Mouse (Mus musculus) E14TG2a.4 (cell line): ENCODE data around the gene Tbc1d30.

Source experiments
- H3K27me3 ChIP-seq: 2 replicates; pipeline ENCODE4 v1.6.1; 2014; ENCODE audit warnings: low read length, control low read depth; ENCODE audit not compliant: insufficient read depth
- H3K36me3 ChIP-seq: 2 replicates; pipeline ENCODE4 v1.6.1; 2014; ENCODE audit warnings: low read length, control low read depth; ENCODE audit not compliant: insufficient read depth
- H3K4me1 ChIP-seq: replicated peaks from 2 replicates; pipeline ENCODE4 v1.6.1; 2014; ENCODE audit warnings: low read depth, low read length, control low read depth
- H3K4me3 ChIP-seq: replicated peaks from 2 replicates; pipeline ENCODE4 v1.5.1; 2014; ENCODE audit warnings: mild to moderate bottlenecking, low read length
- H3K9me3 ChIP-seq: 2 replicates; pipeline ENCODE4 v1.6.1; 2014; ENCODE audit warnings: low read length, control low read depth
- CTCF ChIP-seq: conservative IDR thresholded peaks from 2 replicates; pipeline ENCODE4 v1.5.1; 2014; ENCODE audit warnings: low read length
- NANOG ChIP-seq: IDR thresholded peaks from 2 replicates; pipeline ENCODE4 v1.6.1; 2014; ENCODE audit warnings: borderline replicate concordance, low read length, mixed read lengths
- POU5F1 ChIP-seq: IDR thresholded peaks from 2 replicates; pipeline ENCODE4 v1.6.1; 2014; ENCODE audit warnings: low read length, borderline replicate concordance

The Tbc1d30 gene

DNA sequence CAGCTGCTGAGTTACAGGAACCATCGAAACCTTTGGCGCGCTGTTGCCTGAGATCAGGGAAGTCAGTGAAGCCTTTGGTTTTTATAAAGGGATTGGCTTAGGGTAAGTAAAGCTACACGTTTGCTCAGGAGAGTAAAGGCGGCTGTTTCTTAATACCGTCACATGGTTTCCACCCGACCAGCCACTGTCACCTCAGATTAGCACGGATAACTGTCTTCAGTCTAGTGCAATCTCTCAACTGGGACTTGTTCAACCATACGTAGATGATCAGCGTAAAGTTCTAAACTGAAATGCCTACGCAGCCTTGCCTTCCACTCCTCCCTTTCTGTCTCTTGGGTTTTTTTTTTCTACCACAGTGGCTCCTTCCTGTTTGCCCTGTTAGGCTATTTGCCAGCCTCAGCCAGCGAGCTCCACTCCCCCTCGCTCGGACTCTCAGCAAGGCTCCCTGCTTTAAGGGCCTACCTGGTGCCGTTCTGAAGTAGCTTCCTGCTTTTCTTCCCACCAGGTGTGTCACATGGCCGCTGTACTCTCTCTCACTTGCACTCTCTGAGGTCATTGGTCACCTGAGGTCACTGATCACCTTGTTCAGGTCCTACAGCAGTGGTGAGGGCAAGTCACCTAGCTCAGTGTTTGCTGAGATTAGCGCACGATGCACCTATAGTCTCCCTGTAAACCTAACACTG lies 17.8 kb upstream of the Tbc1d30 start:
- Histone ChIP-seq H3K9me3 (no peaks in the 10 kb centered on the region), H3K4me3 (no peak overlapping the region), H3K27me3 (peaks cover 20% of the 10 kb centered on the region), H3K4me1 (peaks cover 38% of the 10 kb centered on the region), H3K36me3 (peaks cover 32% of the 10 kb centered on the region)
- TF ChIP-seq NANOG (no peak), CTCF (no peak), POU5F1 (no peak)

DNA sequence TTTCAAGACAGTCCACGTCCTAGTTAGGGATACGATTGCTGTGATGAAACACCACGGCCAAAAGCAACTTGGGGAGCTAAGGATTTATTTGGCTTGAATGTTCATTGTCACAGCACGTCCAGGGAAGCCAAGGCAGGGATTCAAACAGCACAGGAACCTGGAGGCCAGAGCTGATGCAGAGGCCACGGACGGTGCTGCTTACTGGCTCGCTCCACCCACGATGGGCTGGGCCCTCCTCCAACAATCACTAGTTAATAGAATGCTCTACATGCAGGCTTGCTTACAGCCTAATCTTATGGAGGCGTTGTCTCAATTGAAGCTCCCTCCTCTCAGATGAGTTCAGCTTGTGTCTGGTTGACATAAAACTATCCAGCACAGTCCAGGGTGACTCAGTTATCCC lies 16.7 kb upstream of the Tbc1d30 start:
- Histone ChIP-seq H3K4me3 (no peak overlapping the region), H3K27me3 (peaks cover 26% of the 10 kb centered on the region), H3K4me1 (peaks cover 28% of the 10 kb centered on the region), H3K9me3 (no peaks in the 10 kb centered on the region), H3K36me3 (peaks cover 25% of the 10 kb centered on the region)
- TF ChIP-seq NANOG (no peak), CTCF (no peak), POU5F1 (no peak)

DNA sequence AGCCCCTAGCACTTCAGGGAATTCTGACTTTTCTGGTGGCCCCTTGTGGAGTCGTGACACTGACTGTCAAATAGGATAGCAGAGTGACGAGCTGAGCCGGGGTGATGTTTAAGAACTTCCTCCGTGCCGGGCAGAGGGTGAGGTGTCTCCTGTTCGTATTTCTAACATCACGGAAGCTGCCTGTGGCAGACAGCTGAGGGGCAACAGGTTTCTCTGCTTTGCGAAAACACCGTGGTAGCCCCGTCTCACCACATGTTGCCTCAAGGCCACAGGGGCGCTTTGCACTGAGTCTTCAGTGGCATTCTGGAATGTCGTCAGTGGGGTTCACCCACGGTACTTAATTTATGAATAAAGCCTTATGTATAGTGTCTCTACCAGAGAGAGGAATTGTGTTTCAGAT lies 16.2 kb upstream of the Tbc1d30 start:
- Histone ChIP-seq H3K27me3 (peaks cover 26% of the 10 kb centered on the region), H3K36me3 (peaks cover 24% of the 10 kb centered on the region), H3K4me3 (no peak overlapping the region), H3K4me1 (peaks cover 28% of the 10 kb centered on the region), H3K9me3 (no peaks in the 10 kb centered on the region)
- no peak for TF ChIP-seq POU5F1
- no peak for TF ChIP-seq CTCF

DNA sequence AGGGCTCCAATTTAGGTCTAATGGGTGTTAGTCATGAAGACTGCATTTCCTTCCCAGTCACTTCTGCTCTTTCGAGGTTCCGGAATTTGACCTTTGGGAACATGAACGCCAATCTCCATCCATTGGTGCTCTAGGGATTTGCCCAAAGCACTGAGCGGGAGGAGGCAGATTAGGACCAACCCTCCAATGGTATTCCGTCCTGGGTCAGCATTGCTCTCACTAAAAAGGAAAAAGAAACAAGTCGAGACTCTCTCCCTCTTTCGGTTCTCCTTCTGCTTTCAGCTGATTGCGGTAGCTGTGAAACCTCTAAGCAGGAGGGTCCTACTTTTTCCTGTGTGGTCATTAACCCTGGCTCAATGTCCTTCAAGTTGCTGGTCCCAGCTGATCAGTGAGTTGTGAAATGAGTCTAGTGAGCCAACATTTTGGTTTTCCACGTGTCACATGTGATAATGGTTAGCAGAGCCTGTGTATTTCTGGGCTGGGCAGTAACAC lies 14.7 kb upstream of the Tbc1d30 start:
- H3K4me1 ChIP-seq: peaks cover 28% of the 10 kb centered on the region
- H3K4me3 ChIP-seq: peak overlapping the region; percentile 93
- peaks cover 26% of the 10 kb centered on the region for H3K27me3 ChIP-seq
- H3K9me3 ChIP-seq: no peaks in the 10 kb centered on the region
- TF ChIP-seq POU5F1 (no peak), NANOG (no peak), CTCF (no peak)
- peaks cover 16% of the 10 kb centered on the region for H3K36me3 ChIP-seq

DNA sequence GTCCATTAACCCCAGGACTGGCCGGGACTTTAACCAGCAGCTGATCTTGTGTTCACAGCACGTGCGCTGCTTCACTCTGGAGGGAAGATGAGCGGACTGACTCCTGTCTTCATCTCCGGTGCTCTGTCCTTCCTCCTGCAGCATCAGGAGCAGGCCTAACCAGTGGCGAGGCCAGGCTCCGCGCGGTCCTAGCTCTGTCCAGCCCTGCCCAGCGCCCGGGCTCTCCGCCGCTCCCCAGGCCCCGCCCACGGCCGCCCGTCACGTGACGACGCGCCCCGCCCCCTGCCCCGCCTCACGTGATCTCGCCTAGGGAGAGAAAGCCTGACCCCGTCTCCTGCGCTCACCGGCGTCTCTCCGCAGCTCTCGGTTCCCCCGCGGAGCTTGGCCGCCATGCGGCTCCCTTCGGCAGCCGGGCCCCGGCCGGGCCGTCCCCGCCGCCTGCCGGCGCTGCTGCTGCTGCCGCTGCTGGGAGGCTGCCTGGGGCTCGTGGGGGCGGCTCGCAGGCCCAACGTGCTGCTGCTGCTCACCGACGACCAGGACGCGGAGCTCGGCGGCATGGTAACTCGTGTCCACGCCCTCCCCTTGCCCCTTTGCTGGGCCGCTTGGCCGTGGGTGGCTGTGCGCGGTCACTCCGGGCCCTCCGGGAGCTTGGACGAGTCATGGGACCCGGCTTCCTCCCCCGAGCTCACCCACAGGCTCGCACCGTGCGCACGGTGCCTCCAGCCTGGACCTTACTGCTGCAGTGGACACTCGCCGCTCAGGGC lies 13.9 kb upstream of the Tbc1d30 start, which contains the start of gene Gns:
Gns (plus strand) TSS at position 290 of the 764 bp plus-strand sequence.
- no peaks in the 10 kb centered on the region for H3K9me3 ChIP-seq
- H3K4me3 ChIP-seq: peak within 1 kb of the TSS; percentile 93
- peaks cover 28% of the 10 kb centered on the region for H3K4me1 ChIP-seq
- peaks cover 10% of the 10 kb centered on the region for H3K36me3 ChIP-seq
- H3K27me3 ChIP-seq: peaks cover 26% of the 10 kb centered on the region
- no peak for TF ChIP-seq NANOG
- no peak for TF ChIP-seq POU5F1
- TF ChIP-seq CTCF: no peak

DNA sequence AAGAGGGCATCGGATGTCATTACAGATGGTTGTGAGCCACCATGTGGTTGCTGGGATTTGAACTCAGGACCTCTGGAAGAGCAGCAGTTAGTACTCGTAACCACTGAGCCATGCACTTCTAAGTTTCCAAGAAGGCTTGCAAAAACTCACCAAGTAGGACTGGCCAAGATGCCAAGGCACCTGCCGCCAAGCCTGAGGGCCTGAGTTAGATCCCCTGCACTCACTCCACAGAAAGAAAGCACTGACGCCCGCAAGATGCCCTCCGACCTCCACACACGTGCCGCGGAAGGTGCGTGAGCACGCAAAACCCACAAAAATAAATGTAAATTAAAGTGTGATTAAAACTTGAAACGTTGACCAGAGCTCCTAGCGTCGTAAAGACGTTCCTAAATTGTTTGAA lies 13.2 kb upstream of the Tbc1d30 start:
- Histone ChIP-seq H3K9me3 (no peaks in the 10 kb centered on the region), H3K4me3 (peak overlapping the region; percentile 93), H3K27me3 (peaks cover 28% of the 10 kb centered on the region), H3K4me1 (peaks cover 27% of the 10 kb centered on the region), H3K36me3 (peaks cover 3% of the 10 kb centered on the region)
- TF ChIP-seq CTCF: no peak
- no peak for TF ChIP-seq POU5F1

DNA sequence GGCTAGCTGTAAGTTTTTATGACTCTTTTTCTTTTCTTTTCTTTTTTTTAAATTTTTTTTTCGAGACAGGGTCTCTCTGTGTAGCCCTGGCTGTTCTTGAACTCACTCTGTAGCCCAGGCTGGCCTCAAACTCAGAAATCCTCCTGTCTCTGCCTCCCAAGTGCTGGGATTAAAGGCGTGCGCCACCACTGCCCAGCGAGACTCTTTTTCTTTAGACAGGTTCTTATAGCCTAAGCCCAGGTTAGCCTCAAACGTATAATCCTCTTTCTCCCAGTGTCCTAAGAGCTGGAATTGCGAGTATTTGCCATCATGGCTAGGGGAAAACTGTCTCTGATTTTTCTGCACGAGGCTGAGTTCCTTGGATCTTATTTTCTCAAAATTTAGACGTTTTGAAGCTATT lies 12.1 kb upstream of the Tbc1d30 start:
- peaks cover 38% of the 10 kb centered on the region for H3K27me3 ChIP-seq
- no peaks in the 10 kb centered on the region; the same call in 1 of the 2 replicates for H3K36me3 ChIP-seq
- TF ChIP-seq CTCF: no peak
- TF ChIP-seq NANOG: no peak
- no peak for TF ChIP-seq POU5F1
- H3K9me3 ChIP-seq: no peaks in the 10 kb centered on the region
- no peak overlapping the region for H3K4me3 ChIP-seq
- peaks cover 19% of the 10 kb centered on the region for H3K4me1 ChIP-seq

DNA sequence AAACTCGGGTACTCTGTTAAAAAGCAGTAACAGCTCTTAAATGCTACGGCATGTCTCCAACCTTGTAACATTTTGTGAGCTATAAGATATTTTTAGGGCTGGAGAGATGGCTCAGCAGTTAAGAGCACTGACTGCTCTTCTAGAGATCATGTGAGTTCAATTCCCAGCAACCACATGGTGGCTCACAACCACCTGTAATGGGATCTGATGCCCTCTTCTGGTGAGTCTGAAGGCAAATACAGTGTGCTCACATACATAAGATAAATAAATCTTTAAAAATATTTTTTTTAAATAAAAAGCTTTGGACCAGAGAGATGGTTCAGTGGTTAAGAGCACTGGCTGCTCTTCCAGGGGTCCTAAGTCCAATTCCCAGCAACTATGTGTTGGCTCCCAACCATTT lies 9.3 kb upstream of the Tbc1d30 start:
- no peak; the same call in 1 of the 2 replicates for TF ChIP-seq CTCF
- no peak for TF ChIP-seq POU5F1
- no peak for TF ChIP-seq NANOG
- H3K4me1 ChIP-seq: peaks cover 6% of the 10 kb centered on the region
- H3K4me3 ChIP-seq: no peak overlapping the region
- peaks cover 27% of the 10 kb centered on the region for H3K27me3 ChIP-seq
- no peaks in the 10 kb centered on the region for H3K36me3 ChIP-seq
- H3K9me3 ChIP-seq: no peaks in the 10 kb centered on the region
